Mouse (Mus musculus) CH12.LX (cell line): Measurements from ENCODE around the gene Rragd. TPM values are rescaled to one million over a fixed set of nuclear protein-coding genes. Genes with fewer than 3 reads are reported as not detected.

ENCODE experiments used
- DNase-seq: peaks from one replicate; pipeline ENCODE4 v3.0.0-alpha.2; 2013; ENCODE audit errors: extremely low read depth
- H3K27ac ChIP-seq: 2 replicates; pipeline ENCODE4 v1.5.1; 2012; ENCODE audit warnings: low read depth, mild to moderate bottlenecking, control low read depth, moderate library complexity; ENCODE audit not compliant: insufficient read depth
- H3K27me3 ChIP-seq: replicated peaks from 2 replicates; pipeline ENCODE3; 2012; ENCODE audit warnings: inconsistent platforms
- H3K36me3 ChIP-seq, 2 experiments: replicated peaks in 1 of 2; 2 replicates each; pipeline versions ENCODE3 to v1.6.1; 2012; ENCODE audit warnings: inconsistent platforms in 1 of 2, low read length in 1 of 2, mild to moderate bottlenecking in 1 of 2, mixed read lengths in 1 of 2, moderate library complexity in 1 of 2; ENCODE audit not compliant: control insufficient read depth in 1 of 2, insufficient read depth in 1 of 2
- H3K4me1 ChIP-seq, 2 experiments: 2 replicates each; pipeline ENCODE4 v1.6.1; 2012; ENCODE audit warnings: inconsistent platforms in 1 of 2, moderate library complexity in 1 of 2; ENCODE audit not compliant: insufficient read depth in 2 of 2, control insufficient read depth in 1 of 2
- H3K4me2 ChIP-seq: 2 replicates; pipeline ENCODE4 v1.6.1; 2012; ENCODE audit warnings: low read depth, mild to moderate bottlenecking, control low read depth; ENCODE audit not compliant: poor library complexity, insufficient read depth, severe bottlenecking
- H3K4me3 ChIP-seq, 3 experiments: fragments of 150-350 bp in 1 of 3; sonication (generic) in 1 of 3; replicated peaks in 1 of 3; 2 replicates each; pipeline versions ENCODE3 to v1.5.1; 2011 to 2012; ENCODE audit warnings: low read depth in 2 of 3, low read length in 2 of 3, mild to moderate bottlenecking in 2 of 3, moderate library complexity in 2 of 3, control low read depth in 1 of 3, improper control_type of control experiment in 1 of 3, inconsistent platforms in 1 of 3, mixed read lengths in 1 of 3; ENCODE audit not compliant: poor library complexity in 1 of 3
- H3K79me2 ChIP-seq: replicated peaks from 2 replicates; pipeline ENCODE4 v1.6.1; 2012; ENCODE audit warnings: mild to moderate bottlenecking, moderate library complexity; ENCODE audit not compliant: control insufficient read depth, poor library complexity, insufficient read depth, severe bottlenecking; ENCODE audit errors: extremely low read depth
- H3K9ac ChIP-seq: 2 replicates; pipeline ENCODE4 v1.6.1; 2012; ENCODE audit warnings: low read depth, mild to moderate bottlenecking, control low read depth, moderate library complexity; ENCODE audit not compliant: insufficient read depth
- H3K9me3 ChIP-seq: replicated peaks from 2 replicates; pipeline ENCODE3; 2012; ENCODE audit warnings: low read length, inconsistent platforms, mixed read lengths
- BHLHE40 ChIP-seq: IDR thresholded peaks from 2 replicates; pipeline ENCODE4 v1.6.1; 2011; ENCODE audit warnings: mild to moderate bottlenecking, low read depth, low read length, improper control_type of control experiment
- CHD1 ChIP-seq: IDR thresholded peaks from 2 replicates; pipeline ENCODE4 v1.6.1; 2012; ENCODE audit warnings: low read depth, low read length, improper control_type of control experiment, inconsistent platforms
- CHD2 ChIP-seq: IDR thresholded peaks from 2 replicates; pipeline ENCODE4 v1.6.1; 2011; ENCODE audit warnings: low read length, improper control_type of control experiment
- CTCF ChIP-seq, 2 experiments: IDR thresholded peaks in 1 of 2; conservative IDR thresholded peaks in 1 of 2; 2 replicates each; pipeline ENCODE4 v1.5.1; 2011 to 2012; ENCODE audit warnings: low read depth in 2 of 2, low read length in 2 of 2, improper control_type of control experiment in 1 of 2, inconsistent platforms in 1 of 2, mild to moderate bottlenecking in 1 of 2, moderate library complexity in 1 of 2
- E2F4 ChIP-seq: IDR thresholded peaks from 2 replicates; pipeline ENCODE4 v1.6.1; 2011; ENCODE audit warnings: low read depth, low read length, improper control_type of control experiment; ENCODE audit not compliant: insufficient replicate concordance
- ELF1 ChIP-seq: IDR thresholded peaks from 2 replicates; pipeline ENCODE4 v1.6.1; 2014; ENCODE audit warnings: low read depth, mild to moderate bottlenecking, inconsistent platforms, low read length, improper control_type of control experiment
- EP300 ChIP-seq: IDR thresholded peaks from 2 replicates; pipeline ENCODE4 v1.6.1; 2011; ENCODE audit warnings: low read length, improper control_type of control experiment
- ETS1 ChIP-seq: conservative IDR thresholded peaks from 2 replicates; pipeline ENCODE4 v1.6.1; 2012; ENCODE audit warnings: low read depth, mild to moderate bottlenecking, inconsistent platforms, low read length, improper control_type of control experiment, moderate library complexity
- GABPA ChIP-seq: IDR thresholded peaks from 2 replicates; pipeline ENCODE4 v1.6.1; 2012; ENCODE audit warnings: low read depth, low read length, improper control_type of control experiment, inconsistent platforms; ENCODE audit not compliant: insufficient replicate concordance
- HCFC1 ChIP-seq: IDR thresholded peaks from 2 replicates; pipeline ENCODE4 v1.6.1; 2012; ENCODE audit warnings: low read depth, mild to moderate bottlenecking, inconsistent platforms, low read length, improper control_type of control experiment
- IRF4 ChIP-seq: IDR thresholded peaks from 2 replicates; pipeline ENCODE4 v1.6.1; 2014; ENCODE audit warnings: low read depth, mild to moderate bottlenecking, inconsistent platforms, low read length, improper control_type of control experiment
- JUN ChIP-seq: IDR thresholded peaks from 2 replicates; pipeline ENCODE4 v1.6.1; 2011; ENCODE audit warnings: low read depth, mild to moderate bottlenecking, low read length, improper control_type of control experiment, moderate library complexity; ENCODE audit not compliant: insufficient read depth
- JUND ChIP-seq: conservative IDR thresholded peaks from 2 replicates; pipeline ENCODE4 v1.6.1; 2011; ENCODE audit warnings: low read depth, low read length, improper control_type of control experiment
- KAT2A ChIP-seq: IDR thresholded peaks from 2 replicates; pipeline ENCODE4 v1.6.1; 2012; ENCODE audit warnings: low read length, improper control_type of control experiment, inconsistent platforms; ENCODE audit not compliant: insufficient replicate concordance
- MAFK ChIP-seq: IDR thresholded peaks from 2 replicates; pipeline ENCODE4 v1.6.1; 2011; ENCODE audit warnings: low read length, improper control_type of control experiment; ENCODE audit not compliant: insufficient replicate concordance
- MAX ChIP-seq: IDR thresholded peaks from 2 replicates; pipeline ENCODE4 v1.6.1; 2011; ENCODE audit warnings: low read length, improper control_type of control experiment
- MAZ ChIP-seq: IDR thresholded peaks from 2 replicates; pipeline ENCODE4 v1.6.1; 2012; ENCODE audit warnings: low read depth, mild to moderate bottlenecking, inconsistent platforms, low read length, improper control_type of control experiment, moderate library complexity
- MEF2A ChIP-seq: IDR thresholded peaks from 2 replicates; pipeline ENCODE4 v1.6.1; 2014; ENCODE audit warnings: low read depth, mild to moderate bottlenecking, inconsistent platforms, low read length, improper control_type of control experiment, borderline replicate concordance
- MXI1 ChIP-seq: IDR thresholded peaks from 2 replicates; pipeline ENCODE4 v1.6.1; 2011; ENCODE audit warnings: mild to moderate bottlenecking, low read depth, low read length, improper control_type of control experiment
- MYC ChIP-seq: IDR thresholded peaks from 2 replicates; pipeline ENCODE4 v1.6.1; 2011; ENCODE audit warnings: low read depth, mild to moderate bottlenecking, improper control_type of control experiment, low read length
- NELFE ChIP-seq: IDR thresholded peaks from 2 replicates; pipeline ENCODE4 v1.6.1; 2011; ENCODE audit warnings: low read depth, low read length, improper control_type of control experiment
- NRF1 ChIP-seq: IDR thresholded peaks from 2 replicates; pipeline ENCODE4 v1.6.1; 2014; ENCODE audit warnings: low read depth, mild to moderate bottlenecking, inconsistent platforms, low read length, improper control_type of control experiment, moderate library complexity
- PAX5 ChIP-seq: IDR thresholded peaks from 2 replicates; pipeline ENCODE4 v1.6.1; 2012; ENCODE audit warnings: low read length, inconsistent platforms, mixed read lengths
- POLR2A ChIP-seq: IDR thresholded peaks from 2 replicates; pipeline ENCODE4 v1.6.1; 2011; ENCODE audit warnings: low read depth, mild to moderate bottlenecking, improper control_type of control experiment, low read length
- POLR2AphosphoS2 ChIP-seq: IDR thresholded peaks from 2 replicates; pipeline ENCODE4 v1.6.1; 2011; ENCODE audit warnings: low read depth, low read length, improper control_type of control experiment
- RAD21 ChIP-seq: IDR thresholded peaks from 2 replicates; pipeline ENCODE4 v1.6.1; 2011; ENCODE audit warnings: low read depth, mild to moderate bottlenecking, low read length, improper control_type of control experiment, moderate library complexity
- RCOR1 ChIP-seq: conservative IDR thresholded peaks from 2 replicates; pipeline ENCODE4 v1.6.1; 2012; ENCODE audit warnings: low read depth, mild to moderate bottlenecking, inconsistent platforms, low read length, improper control_type of control experiment
- SIN3A ChIP-seq: IDR thresholded peaks from 2 replicates; pipeline ENCODE4 v1.6.1; 2012; ENCODE audit warnings: low read length, improper control_type of control experiment, inconsistent platforms
- SMC3 ChIP-seq: IDR thresholded peaks from 2 replicates; pipeline ENCODE4 v1.6.1; 2011; ENCODE audit warnings: low read depth, low read length, improper control_type of control experiment
- TBP ChIP-seq: conservative IDR thresholded peaks from 2 replicates; pipeline ENCODE4 v1.6.1; 2011; ENCODE audit warnings: low read depth, low read length, improper control_type of control experiment
- TCF12 ChIP-seq: IDR thresholded peaks from 2 replicates; pipeline ENCODE4 v1.6.1; 2014; ENCODE audit warnings: low read depth, mild to moderate bottlenecking, inconsistent platforms, low read length, improper control_type of control experiment
- UBTF ChIP-seq: IDR thresholded peaks from 2 replicates; pipeline ENCODE4 v1.6.1; 2012; ENCODE audit warnings: low read depth, mild to moderate bottlenecking, inconsistent platforms, low read length, improper control_type of control experiment, moderate library complexity
- USF1 ChIP-seq: IDR thresholded peaks from 2 replicates; pipeline ENCODE4 v1.6.1; 2014; ENCODE audit warnings: low read depth, mild to moderate bottlenecking, inconsistent platforms, low read length, improper control_type of control experiment
- USF2 ChIP-seq: conservative IDR thresholded peaks from 2 replicates; pipeline ENCODE4 v1.6.1; 2011; ENCODE audit warnings: low read depth, low read length, improper control_type of control experiment
- ZC3H11A ChIP-seq: IDR thresholded peaks from 2 replicates; pipeline ENCODE4 v1.6.1; 2012; ENCODE audit warnings: low read depth, mild to moderate bottlenecking, inconsistent platforms, low read length, improper control_type of control experiment
- ZKSCAN1 ChIP-seq: IDR thresholded peaks from 2 replicates; pipeline ENCODE4 v1.6.1; 2012; ENCODE audit warnings: low read depth, inconsistent platforms, low read length, improper control_type of control experiment, borderline replicate concordance
- ZMIZ1 ChIP-seq: IDR thresholded peaks from 2 replicates; pipeline ENCODE4 v1.6.1; 2012; ENCODE audit warnings: low read depth, mild to moderate bottlenecking, inconsistent platforms, low read length, improper control_type of control experiment
- ZNF384 ChIP-seq: IDR thresholded peaks from 2 replicates; pipeline ENCODE4 v1.6.1; 2012; ENCODE audit warnings: low read depth, low read length, improper control_type of control experiment, inconsistent platforms
- dilution Hi-C: fragments of 300-500 bp; cut with MboI; formaldehyde crosslinking; loops from 2 replicates; pipeline ENCODE4 v1.14.3; 2020; ENCODE audit warnings: low sequenced_read_pairs; ENCODE audit not compliant: extremely low pct_unique_long_range_greater_than_20kb, extremely low pct_ligation_motif_present
- in situ Hi-C: fragments of 300-500 bp; cut with MboI; formaldehyde crosslinking; loops from 3 replicates; pipeline ENCODE4 v1.14.3; 2019; ENCODE audit warnings: low sequenced_read_pairs, low pct_ligation_motif_present, low pct_unique_long_range_greater_than_20kb, mixed read lengths
- polyA plus RNA-seq: library from polyadenylated mRNA; unstranded; fragments of >175 nt; gene quantifications from 2 replicates; pipeline ENCODE4 v1.2.1, GENCODE M21; 2012; ENCODE audit warnings: low read depth; ENCODE audit not compliant: insufficient read length
- total RNA-seq, 2 experiments: library from RNA; depleted of rRNA; stranded (reverse); fragments of 300-350 nt in 1 of 2; fragments of >200 nt in 1 of 2; gene quantifications; 2 replicates each; pipeline ENCODE4 v1.2.3; 2012 to 2014

Gene Rragd
- total and polyA plus RNA-seq, 3 experiments: 0.46 to 1.4 (median 1.1) TPM

GRCm38 (mm10) chr4:33030264-33031194 lies 47.7 kb downstream of the Rragd start:
- peak overlapping the region; percentile 77 for H3K4me2 ChIP-seq
- peaks cover 7% of the 10 kb centered on the region for H3K9me3 ChIP-seq
- peak overlapping the region; percentile 99 for H3K9ac ChIP-seq
- H3K4me1 ChIP-seq: peaks cover 13 to 43% of the 10 kb centered on the region in 2 experiments
- TF ChIP-seq ELF1 (no peak), E2F4 (no peak), HCFC1 (peak; percentile 8; the same call in 1 of the 2 replicates), POLR2A (no peak), KAT2A (no peak), JUN (no peak), USF1 (no peak), ZMIZ1 (no peak), SIN3A (peak; percentile 71), UBTF (no peak; the same call in 1 of the 2 replicates), ZC3H11A (no peak), BHLHE40 (no peak), USF2 (no peak), GABPA (no peak), ETS1 (no peak), CHD2 (no peak), MEF2A (0 out of 2 replicates have a peak, but pooled peaks have one; percentile 9), IRF4 (0 out of 2 replicates have a peak, but pooled peaks have one; percentile 22), MXI1 (peak; percentile 37; the same call in 1 of the 2 replicates), MYC (peak; percentile 59; the same call in 1 of the 2 replicates), ZNF384 (no peak), SMC3 (no peak), TCF12 (no peak), MAFK (no peak), CHD1 (peak; percentile 89; the same call in 1 of the 2 replicates), ZKSCAN1 (no peak), TBP (0 out of 2 replicates have a peak, but pooled peaks have one; percentile 49), RCOR1 (no peak), CTCF (conservative IDR thresholded peaks at IDR 0.05 in 1 of 2, IDR thresholded peaks at IDR 0.05 in 1 of 2; ENCODE audit: low read depth in 2 of 2, low read length in 2 of 2) (no peak), NRF1 (no peak), EP300 (no peak), JUND (no peak), MAZ (no peak), POLR2AphosphoS2 (0 out of 2 replicates have a peak, but pooled peaks have one; percentile 33), MAX (no peak), RAD21 (no peak), NELFE (no peak), PAX5 (no peak)
- dilution Hi-C loops (no loop called here), in situ Hi-C loops (loop anchor here (10.0 kb wide), 1 partner anchor 264 kb away; the partner anchor contains the start of gene Pnrc1)
- peak overlapping the region; percentile 85 for H3K27ac ChIP-seq
- peak; percentile 40 for DNase-seq
- H3K27me3 ChIP-seq: no peaks in the 10 kb centered on the region
- peak overlapping the region; percentile 92 to 97 (median 96) for H3K4me3 ChIP-seq
- peaks cover 20 to 43% of the 10 kb centered on the region in 2 experiments for H3K36me3 ChIP-seq
- H3K79me2 ChIP-seq: peaks cover 56% of the 10 kb centered on the region
